Mouse (Mus musculus): Measurements from ENCODE around the gene Ciita.

Ciita gene

DNA sequence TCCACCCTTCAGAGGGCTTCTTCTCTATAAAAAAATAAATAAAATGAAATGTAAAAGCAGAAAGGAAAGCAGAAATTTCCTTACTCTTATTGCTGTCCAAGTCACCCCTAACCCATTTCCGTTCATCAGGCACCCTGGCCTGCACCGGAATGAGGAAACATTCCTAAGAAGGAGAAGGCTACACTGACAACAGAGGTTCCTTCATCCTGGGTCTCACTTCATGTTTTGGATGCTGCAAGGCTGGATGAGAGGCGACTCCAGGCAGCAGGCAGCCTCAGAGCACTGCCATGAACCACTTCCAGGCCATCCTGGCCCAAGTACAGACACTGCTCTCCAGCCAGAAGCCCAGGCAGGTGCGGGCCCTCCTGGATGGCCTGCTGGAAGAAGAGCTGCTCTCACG is at the start of gene Ciita:
Gene Ciita (plus strand): TSS at position 203 of the 400 bp plus-strand sequence.
- no peak for DNase-seq (ENCODE audit: low spot score)

DNA sequence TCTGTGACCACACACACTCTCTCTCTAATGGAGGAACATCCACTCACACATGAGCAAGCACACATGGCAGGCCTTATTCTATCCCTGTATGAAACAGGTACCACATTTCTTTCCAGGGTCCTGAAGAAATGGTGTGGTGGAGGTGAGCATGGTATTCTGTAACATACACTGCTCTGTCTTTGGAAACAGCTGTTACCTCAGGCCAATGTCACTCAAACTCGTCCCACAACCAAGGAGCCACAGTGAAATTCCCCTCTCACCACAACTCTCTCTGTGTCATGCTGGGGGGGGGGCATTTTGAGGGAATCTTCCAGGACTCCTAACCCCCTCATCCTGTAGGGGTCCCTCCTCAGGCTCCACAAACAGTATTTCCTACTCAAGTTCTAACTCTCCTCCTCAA is 47.9 kb upstream of the Ciita start:
- no peak for DNase-seq (ENCODE audit: low spot score)

DNA sequence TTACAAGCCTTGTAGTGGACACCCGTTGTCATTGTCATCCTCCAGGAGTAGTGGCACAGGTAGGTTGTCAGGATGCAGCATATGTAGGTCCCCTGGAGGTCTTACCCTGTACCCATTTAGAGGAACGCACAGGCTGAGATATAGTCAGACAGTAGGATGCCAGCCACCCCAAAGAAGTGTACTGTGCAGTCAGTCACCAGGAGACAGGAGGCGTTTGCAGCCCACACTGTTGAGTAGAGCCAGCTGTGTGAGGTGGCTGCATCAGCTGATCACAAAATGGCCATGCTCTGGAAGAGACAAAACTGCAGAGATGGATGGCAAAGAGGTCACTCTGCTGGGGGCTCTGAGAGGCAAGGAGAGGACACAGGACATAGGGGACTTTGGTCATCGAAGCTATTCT is 47.5 kb upstream of the Ciita start:
- no peak for DNase-seq (ENCODE audit: low spot score)

DNA sequence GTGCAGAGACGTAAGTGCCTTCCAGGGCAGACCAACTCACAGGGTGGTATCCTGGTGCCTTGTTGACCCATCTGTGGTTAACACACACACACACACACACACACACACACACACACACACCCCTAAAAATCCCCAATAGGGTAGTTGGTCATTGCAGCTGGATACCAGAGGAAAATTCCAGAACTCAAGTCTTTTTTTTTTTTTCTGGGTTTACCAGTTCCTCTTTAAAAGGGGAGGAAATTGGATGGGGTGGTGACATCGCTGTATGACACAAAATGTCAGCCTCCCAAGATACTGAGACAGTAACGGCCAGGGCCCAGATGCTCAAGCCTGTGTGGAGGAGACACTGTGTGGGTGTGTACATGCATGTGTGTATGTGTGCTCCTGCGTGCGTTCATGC is 46.5 kb upstream of the Ciita start:
- no peak for DNase-seq (ENCODE audit: low spot score)

DNA sequence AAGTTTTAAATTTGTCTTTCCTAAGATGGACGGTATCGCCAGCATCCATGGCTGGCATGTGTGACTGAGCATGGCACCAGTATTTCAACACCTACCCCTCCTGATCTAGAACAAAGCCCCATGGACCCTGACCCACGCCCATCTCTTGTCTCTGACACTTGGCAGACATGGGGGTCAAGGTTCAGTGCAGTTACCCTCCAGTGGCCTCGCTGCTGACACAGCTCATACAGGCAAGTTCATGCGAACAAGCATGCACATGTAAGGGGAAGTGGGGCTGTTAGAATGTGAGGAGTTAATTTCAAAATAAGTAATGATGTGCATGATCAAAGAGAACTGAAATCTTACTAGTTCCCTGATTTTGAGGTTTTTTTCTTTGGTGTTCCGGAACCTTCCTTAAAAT is 43.7 kb upstream of the Ciita start:
- no peak for DNase-seq (ENCODE audit: low spot score)

DNA sequence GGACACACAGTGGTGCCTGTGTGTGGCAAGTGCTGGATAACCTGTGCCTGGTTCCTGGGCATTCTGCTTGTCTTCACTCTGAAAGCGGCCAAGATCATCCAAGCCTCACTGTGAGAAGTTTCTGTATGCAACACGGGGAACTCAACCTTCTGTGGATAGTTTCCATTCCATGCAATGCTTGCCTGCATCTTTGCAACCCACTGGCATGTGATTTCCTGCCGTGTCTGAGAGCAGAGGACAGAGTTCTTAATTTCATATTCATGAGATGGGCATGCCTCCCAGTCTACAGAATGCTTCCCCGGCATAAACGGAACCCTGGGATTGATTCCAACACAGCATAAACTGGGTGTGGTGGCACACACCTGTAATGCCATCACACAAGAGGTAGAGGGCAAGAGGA is 41.8 kb upstream of the Ciita start:
- DNase-seq (ENCODE audit: low spot score), result no peak

DNA sequence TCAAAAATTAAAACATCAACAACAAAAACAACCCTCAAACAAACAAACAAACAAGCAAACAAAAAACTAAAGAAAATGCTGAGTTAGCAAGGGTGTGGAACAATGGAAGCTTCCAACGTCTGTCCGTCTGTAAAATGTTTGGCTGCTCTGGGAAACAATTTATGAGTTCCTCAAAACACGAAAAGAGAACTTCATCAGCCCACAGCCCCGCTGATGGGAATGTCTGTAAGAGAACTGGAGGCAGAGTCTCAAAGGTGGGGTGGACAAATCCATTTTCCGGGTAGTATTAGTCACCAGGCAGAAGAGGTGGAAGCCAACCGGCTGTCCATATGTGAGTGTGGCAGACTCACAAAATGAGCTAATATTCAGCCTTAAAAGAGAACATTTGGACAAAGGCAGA is 38.5 kb upstream of the Ciita start:
- no peak for DNase-seq (ENCODE audit: low spot score)

DNA sequence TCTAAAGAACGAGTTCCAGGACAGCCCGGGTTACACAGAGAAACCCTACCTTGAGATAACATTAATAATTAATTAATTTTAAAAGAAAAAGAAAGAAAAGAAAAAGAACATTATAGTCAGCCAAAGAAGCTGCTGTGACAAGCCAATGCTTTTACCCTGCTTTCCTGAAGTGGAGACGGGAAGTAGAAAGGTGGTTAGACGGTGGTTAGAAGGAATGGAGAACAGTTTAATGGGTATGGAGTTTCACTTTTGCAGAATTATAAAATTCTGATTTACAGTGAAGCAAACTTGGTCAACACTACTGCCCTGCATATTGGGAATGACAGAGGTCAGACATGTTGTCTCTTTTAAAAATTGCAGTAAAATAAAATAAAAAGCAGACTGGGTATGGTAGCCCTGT is 38.1 kb upstream of the Ciita start:
- no peak for DNase-seq (ENCODE audit: low spot score)

DNA sequence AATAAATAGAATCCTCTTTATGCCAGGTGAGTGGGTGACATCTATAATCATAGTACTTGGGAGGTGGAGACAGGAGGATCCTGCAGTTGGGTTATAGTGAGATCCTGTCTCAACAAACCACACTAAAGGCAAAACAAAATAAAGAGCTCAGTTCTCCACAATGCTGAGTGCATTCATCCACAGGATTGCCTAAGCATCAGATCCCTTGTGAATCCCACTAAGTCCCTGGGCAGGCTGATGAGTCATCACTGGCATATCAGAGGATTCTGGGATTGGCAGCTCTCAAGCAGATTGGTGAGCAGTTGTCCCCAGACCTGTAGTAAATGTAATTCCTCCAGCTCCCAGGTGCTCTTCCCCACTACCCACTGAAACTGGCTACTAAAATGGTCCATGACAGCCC is 36.1 kb upstream of the Ciita start:
- no peak for DNase-seq (ENCODE audit: low spot score)

DNA sequence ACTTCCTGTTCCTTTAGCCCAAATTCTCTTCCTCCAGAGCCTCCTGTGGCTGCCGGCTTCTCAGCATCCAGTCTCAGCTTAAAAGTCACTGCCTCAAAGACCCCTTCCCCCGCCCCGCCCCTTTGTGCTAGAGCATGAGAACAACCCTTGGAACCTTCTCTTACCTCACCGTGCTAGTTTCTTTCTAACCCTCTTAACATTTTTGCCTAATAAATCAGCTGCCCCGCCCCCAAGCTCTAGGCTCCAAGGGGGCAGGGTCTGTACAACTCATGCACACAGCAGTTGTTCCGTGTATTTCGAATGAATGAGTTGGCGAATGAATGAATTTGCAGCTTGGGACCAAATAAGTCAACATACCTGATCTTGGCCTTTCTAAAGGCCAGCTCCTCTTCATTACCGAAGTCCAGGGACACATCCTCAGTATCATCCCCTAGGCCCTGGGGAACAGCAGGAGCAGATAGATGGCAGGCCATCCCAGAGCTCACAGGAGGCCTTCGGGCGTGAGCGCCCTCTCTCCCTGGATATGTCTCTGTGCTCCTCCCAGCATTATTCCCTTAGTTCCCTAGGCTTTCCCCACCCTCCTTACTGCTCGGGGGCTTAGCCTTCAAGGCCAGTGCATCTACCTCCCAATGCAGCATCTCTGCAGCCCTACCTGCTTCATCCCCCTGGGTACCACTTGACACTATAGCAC is 33.1 kb upstream of the Ciita start:
- DNase-seq (ENCODE audit: low spot score), result no peak

DNA sequence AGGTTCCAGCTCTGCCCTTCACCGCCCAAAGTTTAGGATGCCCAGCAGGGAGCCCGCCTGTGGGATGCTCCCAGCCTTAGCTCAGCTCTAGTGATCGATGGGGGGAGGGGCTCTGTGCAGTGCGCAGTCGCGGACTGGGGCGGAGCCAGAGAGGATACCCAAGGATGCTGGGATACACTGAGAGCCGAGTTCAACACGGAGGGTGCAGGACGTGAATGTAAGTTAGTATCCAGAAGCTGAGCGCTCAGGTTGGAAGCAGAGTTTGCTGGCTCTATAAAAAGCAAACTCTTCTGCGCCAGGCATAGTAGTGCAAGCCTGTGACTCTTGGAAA is 32.6 kb upstream of the Ciita start, which contains the start of gene Tvp23a:
Gene Tvp23a (minus strand): TSS at position 99 of the 331 bp plus-strand sequence.
- peak; percentile 51 for DNase-seq (ENCODE audit: low spot score)

DNA sequence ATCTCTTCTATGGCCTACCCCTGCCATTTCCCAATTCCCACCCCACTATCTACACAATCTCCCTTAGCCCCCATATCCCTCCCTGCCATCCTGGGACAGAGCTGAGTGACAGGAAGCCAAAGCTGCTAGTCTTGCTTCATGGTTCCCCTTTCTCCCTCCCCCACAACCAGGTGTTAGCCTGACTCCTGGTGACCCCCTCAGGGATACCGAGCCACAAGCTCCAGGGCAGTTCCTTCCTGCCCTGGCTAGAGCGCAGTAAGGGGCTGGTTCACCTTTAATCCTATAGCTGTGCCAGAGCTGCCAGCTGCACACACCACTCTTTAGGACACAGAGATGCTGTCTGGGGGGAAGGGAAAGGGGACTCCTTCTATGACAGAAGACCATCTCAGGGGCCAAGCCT is 32.1 kb upstream of the Ciita start:
- DNase-seq (ENCODE audit: low spot score), result no peak

DNA sequence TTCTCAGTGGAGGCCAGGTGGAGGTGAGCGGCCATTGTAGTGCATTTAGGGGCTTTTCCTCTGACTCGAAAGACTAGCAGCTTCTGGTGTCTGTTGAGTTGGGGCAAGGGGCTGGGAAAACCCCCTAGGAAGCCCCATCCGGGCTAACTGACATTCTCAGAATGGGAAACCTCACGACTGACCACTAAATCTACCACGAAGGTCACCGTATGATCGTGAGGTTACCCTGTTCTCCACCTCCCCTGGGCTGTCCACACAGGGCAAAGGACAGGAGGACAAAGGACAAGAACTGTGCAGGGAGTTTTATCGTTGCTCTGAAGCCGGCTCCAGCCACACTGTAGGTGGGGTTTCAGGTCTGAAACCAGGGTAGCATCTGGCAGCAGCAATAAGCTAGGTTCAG is 30.9 kb upstream of the Ciita start:
- no peak for DNase-seq (ENCODE audit: low spot score)

DNA sequence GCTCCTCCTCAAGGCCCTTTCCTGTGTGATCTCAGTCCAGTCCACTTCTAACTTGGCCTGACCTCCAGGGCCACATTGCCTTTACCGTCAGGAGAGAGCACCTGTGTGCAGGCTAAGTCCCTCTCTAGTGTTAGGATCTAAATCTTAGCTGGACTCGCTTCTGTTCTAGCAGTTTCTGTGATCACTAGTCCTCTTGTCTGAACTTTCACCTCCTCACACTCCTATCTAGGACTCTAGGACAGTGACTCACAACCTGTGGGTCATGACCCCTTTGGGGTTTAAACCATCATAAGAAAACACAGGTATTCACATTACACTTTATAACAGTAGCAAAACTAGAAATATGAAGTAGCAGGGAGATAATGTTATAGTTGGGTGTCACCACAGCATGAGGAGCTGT is 28.0 kb upstream of the Ciita start:
- no peak for DNase-seq (ENCODE audit: low spot score)

DNA sequence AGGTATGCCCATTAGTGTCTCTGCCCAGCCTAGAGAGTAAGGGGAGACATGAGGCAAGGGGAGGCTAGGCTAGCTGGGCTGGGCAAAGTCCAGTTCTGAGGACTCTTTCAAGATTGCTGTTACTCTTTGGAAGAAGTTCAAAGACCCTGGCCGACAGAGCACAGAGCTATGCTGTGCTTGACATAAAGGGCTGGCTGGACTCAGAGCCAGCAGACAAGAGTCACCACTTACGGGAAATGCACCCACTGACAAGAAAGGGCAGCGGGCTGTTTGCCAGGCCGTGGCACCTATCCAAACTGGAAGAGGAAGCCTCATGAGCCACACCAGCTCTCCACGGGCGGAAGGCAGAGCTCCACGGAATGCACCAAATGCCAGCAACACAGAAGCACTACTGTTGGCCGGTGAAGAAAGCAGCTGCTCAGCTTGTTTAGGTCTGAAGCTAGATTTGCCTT is 27.4 kb upstream of the Ciita start:
- peak; percentile 50 for DNase-seq (ENCODE audit: low spot score)

DNA sequence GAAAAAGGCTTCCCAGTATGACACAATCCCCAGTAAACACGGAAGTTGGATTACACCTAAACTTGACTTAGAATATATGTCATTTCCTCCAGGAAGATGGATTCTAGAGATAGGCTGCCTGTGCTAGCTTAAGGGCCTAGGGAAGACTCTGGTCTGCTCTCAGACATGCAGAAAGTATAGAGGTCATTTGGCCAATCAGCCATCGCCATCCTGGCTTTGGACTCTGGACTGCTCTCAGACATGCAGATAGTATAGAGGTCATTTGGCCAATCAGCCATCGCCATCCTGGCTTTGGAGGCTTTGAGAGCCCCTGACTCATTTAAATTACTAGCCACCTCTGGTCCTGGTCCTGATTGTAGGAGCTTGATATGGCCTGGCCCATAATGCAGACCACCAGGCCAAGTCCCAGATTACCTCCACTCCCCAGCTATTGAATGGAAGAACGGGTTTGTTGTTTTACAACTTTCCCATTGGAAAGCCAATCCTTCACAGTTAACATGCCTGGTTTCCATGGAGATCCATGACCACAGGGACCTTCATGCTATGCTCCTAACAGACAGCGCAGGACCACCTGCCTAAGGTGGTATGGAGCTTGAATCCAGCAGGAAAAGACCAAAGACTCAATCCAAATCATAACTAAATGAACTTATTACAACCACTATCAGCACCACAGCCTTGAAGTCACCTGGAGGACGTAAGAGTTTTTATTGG is 25.8 kb upstream of the Ciita start:
- no peak for DNase-seq (ENCODE audit: low spot score)

DNA sequence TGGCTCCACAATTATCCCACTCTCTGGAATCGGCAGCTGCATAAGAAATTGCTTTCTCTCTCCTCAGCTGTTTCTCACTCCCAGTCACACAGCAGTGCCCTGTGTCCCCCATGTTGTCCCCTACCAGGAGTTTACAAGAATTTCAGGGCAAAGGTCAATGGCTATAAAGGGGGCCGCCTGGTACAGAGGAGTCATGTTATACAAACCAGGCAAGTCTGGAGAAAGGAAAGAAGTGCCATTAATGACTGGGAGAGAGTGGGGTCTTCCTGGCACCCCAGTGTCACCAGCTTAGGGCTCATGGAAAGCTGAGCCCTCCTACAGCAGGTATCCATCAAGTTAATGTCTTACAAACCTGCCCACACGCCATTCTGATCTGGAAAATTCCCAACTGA is 25.3 kb upstream of the Ciita start:
- DNase-seq (ENCODE audit: low spot score), result no peak

DNA sequence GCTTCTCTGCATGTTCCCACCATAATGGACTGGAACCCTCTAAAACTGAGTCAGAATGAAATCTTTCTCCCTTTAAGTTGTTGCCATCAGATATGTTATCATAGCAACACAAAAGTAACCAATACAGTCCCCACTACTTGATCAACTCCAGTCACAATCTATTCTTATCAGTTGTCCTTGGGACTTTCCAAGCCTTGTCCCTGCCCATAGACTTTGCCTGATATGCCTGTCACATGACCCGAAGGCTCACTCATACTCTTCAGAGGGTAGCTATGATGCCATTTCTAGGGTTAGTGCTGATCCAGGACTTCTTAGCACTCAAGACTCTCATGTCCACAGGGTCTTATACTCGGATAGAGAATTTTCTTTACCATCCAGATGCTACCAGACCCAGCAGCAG is 19.7 kb upstream of the Ciita start:
- DNase-seq (ENCODE audit: low spot score), result no peak

DNA sequence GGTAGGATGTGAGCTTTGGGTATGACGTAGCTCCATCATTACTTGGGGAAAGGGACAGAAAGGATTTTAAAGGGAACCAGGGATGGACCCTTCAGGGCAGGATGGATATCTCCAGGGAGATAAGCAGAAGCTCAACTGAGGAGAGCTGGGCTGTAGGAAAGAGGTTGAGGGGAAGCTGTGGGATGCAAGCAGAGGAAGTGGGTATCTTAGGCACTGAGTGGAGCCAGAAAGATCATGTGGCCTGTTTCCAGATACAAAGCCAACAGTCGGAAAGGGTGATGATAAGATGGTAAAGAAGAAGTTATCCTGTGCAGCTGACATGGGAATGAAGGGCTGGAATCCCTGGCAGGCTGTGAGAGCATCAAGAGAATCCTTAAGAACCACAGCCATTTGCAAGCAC is 18.7 kb upstream of the Ciita start:
- DNase-seq (ENCODE audit: low spot score), result no peak

DNA sequence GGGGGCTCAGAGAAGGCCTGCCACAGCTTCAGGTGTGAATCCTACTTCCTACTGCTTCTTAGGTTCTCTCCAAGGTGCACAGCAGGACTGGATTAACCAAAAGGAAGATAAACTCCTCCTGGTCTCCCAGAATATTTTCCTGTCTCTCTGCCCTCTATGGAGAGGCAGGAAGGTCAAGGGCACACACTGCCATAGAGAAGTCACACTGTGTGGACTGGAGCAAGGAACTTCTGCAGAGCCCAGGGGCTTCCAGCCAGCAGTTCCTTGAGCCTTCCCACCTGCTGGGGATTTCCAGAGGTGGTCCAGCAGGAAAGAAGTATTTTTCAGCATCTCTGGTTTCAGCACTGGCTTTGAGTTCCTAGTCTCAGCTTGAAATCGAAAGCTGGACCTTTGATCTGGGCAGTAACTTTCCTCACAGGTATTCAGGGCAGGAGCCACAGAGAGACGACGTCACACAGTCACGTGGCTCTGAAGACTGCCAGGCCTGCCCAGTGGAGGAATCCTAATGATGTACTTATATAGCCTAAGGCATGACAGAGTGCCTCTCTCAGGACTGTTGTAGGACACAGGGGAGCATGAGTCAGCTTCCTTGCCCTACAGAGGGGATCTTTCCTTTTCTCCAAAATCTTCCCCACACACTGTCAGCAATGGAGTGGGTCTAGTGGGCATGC is 14.7 kb upstream of the Ciita start:
- DNase-seq (ENCODE audit: low spot score), result no peak

DNA sequence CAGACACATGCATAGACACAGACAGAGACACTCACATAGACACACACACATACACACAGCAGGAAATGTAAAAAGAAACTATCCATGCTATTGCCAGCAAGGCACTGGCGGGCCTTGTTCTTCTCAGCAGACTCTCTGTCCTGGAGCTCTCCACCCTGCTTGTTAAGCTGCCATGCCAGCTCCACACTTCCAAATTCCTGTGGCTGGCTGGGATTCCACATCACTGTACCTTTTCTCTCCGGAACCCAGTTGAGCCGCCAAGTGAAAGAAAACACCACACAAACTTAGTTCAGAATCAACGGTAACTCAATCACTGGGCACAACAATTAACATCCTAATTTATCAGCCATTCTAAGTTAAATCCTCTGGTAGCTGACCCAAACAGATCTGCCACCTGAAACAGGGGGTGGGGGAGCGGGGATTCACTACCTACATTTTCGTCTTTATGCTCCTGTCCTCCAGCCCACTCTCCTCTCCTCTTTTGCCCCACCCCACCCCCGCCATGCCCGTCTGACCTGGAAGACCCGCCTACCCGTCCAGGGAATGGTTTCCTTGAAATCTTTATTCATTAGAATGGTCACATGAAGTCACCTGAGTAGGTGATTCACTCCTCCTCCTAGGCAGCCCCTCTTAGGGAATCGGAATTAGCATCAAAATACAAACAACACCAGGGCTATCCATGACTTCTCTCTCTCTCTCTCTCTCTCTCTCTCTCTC is 12.3 kb upstream of the Ciita start:
- no peak for DNase-seq (ENCODE audit: low spot score)

DNA sequence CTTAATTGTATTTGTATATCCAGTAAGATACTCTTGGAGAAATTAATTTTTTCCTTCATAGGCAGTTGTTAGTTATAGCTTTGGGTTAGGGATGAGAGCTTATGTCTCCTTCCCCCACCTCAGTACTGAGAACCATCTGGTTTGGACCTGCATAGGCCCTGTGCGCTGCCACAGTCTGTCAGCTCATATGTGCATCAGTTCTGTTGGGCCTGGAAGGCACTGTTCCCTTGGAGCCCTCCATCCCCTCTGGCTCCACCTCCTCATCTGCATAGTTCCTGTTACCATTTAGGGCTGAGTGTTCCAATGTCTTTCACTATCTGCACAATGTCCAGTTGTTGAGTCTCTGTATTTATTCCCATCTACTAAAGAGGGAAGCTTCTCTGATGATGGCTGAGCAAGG is 11.7 kb upstream of the Ciita start:
- no peak for DNase-seq (ENCODE audit: low spot score)

DNA sequence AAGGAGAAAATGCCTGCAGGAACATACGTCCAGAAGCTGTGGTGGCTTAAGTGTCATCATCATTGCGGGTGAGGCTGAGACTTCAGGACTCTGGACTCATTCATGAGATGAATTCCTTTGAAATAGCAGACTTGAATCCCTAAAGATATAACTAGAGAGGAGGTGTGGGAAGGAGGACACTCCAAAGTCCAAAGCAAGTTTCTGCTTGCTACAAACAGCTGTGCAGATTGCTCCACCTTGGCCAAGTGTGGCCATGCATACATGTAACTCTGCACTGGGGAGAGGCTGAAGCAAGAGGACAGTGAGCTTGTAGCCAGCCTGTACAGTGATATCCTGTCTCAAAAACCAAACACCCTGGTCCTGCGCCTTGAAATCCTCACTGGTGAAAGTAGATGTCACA is 7.9 kb upstream of the Ciita start:
- DNase-seq (ENCODE audit: low spot score), result no peak

All from ovary, postnatal 14 days (tissue).